Mouse (Mus musculus) spleen, adult 12 weeks (tissue): Measurements from ENCODE around the gene Gm44502.

Experiments
- DNase-seq: peaks from one replicate; pipeline ENCODE4 v3.0.0; 2022; ENCODE audit warnings: low spot score

Gene Gm44502

DNA sequence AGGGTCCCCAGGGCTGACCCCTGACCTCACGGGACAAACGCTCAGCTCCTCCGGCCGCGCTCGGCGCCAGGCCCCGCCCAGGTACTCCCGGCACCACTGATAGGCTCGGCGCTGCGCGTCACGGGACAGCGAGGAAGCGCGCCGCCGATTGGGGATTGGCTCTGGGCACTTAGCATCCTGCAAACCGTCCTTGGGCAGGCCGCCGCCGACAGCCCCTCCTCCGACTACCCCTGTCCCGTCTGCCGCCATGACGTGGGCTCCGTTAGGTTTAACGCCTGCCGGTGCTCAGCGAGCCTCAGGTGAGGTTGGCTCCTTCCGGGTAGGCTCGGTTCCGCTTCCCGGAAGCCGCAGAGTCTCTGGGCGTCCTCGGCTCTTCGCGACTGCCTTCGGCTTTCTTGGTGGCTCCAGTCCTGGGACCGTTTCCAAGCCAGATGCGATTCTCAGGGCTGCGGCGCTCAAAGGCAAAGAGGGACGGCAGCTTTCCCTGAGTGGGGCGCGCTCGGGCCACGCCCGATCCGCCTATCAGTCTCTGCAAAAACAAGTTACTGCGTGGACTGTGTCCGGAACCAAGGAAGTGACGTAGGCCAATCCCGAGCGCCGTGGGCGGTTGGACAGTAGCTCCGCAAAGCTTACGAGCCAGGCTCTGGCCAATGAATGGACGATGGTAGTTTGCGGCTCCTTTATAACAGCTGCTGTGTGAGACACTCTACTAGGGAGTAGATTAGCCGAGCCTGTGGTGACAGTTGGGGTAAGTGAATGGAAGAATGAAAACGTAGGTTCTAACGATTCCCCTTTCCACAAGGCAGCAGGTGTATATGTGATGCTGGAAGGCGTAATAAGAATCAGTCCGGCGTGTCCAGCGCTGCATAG lies at the start of gene Gm44502, which contains the start of the genes C730034F03Rik and Chkb:
Gm44502 (minus strand) TSS at position 345 of the 870 bp plus-strand sequence.
C730034F03Rik (plus strand) TSS at position 238 of the 870 bp plus-strand sequence.
Chkb (minus strand) TSS at position 557 of the 870 bp plus-strand sequence.
- peak; percentile 89 for DNase-seq

DNA sequence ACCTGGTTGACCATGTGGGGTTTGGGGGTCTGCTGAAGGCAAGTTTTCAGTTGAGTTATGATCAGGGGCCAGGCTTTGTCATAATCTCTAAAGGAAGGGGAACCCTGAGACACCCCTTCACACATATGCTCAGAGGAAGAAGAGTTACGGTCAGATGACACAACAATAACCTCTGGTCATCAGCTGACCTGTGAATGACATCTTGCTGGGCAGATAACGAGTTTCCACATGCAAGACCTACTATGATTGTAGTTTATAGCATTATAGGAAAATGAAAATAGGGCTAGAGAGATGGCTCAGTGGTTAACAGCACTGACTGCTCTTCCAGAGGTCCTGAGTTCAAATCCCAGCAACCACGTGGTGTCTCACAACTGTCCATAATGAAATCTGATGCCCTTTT lies 49.1 kb upstream of the Gm44502 start:
- no peak for DNase-seq

DNA sequence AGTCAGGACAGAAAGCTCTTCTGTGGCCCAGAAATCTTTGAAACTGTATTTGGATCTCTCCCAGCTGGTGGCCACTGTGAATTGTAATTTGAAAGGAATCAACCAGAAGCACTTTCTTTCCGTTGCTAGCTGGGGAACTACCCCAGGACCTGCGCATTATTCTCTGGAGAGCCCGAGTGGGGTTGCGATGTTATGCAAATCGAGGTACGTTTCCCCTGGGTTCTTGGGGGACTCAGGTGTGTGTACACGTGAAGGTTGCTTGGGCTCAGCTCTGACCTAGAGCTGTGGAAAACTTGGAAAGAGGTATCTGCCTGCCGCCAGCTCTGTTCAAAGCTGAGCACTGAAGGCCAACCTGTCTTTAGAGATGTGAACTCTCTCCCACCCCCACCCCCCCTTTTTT lies 48.3 kb upstream of the Gm44502 start:
- no peak for DNase-seq

DNA sequence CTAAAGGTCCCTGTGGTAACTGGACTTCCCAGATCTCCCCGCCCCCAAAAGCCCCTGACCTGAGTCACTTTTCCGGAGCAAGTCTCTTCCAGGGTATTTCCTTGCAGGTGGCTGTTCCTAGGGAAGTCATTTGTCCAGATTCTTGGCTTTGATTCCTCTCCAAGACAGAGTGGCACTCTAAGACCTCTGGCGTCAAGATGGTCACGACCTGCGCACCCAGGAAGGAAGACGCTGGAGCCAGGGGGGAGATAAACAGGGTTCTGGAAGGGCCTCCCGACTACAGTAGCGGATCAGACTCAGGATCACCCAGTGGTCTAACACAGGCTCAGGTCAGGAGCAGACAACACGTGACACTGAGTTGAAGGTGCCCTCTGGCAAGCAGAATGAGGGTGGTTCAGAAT lies 47.6 kb upstream of the Gm44502 start, which contains the start of gene Arsa:
Arsa (minus strand) TSS at position 335 of the 401 bp plus-strand sequence.
- DNase-seq, result no peak

DNA sequence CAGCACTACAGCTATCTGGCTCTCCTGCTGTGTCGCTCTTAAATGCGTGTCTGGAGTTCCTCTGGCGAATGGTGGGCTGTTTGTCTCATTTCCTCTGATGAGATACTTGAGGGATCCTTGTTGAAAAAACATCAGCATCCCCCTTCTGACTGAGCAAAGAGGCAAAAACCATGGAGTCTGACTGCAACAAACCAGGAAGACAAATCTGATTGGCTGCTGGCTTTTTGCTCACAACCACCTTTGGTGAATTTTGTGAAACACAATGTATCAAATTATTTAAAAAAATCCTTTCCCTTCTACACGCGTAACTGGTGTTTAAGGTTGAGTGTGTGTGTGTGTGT lies 46.9 kb upstream of the Gm44502 start:
- DNase-seq, result no peak

DNA sequence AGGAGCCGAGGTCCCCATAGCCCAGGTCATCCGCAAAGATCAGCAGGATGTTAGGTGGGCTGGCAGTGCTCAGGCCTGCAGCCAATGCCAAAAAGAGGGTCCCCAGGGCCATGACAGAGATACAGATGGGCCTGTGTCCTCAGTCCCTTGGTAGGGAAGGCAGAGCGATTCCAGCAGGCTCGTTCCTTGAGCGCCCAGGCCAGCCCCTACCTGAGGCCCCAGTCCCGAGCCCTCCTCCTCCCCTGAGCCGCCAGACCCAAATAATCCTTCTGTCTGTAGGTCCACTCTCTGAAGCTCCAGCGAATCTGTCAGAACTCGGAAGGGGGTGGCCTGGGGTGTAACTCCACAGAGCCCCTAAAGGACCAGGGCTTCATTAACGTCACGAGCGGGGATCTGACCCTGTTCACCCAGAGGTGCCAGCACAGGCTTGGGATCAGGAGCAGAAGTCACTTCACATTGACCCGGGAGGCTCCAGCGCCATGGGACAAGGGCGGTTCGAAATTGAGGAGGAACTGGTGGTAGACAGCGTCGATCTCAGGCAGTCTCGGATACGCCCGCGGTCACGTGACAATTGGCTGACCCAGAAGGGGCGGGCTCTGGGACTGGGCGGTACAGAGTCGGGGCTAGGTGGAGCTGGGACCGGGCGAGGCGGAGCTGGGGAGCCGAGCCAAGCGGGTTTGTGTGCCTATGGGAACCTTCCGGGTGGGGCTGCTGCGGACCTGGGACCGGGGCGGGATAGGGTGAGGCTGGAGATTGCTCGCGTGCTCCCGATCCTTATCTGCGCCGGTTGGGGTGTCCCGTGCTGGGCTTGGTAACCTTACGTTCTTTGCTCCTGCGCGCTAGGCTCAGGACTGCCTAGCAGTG lies 46.3 kb upstream of the Gm44502 start:
- DNase-seq, result peak; percentile 85

DNA sequence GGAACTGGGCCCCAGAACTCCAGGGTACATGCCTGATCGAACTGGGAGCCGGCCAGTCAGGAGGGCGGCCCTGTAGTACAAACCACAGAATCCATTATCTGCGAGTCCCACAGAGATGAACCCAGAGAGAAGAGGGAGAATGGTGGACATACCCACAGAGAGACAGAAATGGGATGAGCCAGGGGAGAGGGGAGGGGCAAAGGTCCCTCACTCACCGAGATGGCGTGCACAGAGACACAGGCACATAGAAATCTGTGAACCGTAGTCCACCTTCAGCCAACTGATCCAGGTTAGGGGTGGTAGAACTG lies 45.8 kb upstream of the Gm44502 start:
- DNase-seq, result no peak

DNA sequence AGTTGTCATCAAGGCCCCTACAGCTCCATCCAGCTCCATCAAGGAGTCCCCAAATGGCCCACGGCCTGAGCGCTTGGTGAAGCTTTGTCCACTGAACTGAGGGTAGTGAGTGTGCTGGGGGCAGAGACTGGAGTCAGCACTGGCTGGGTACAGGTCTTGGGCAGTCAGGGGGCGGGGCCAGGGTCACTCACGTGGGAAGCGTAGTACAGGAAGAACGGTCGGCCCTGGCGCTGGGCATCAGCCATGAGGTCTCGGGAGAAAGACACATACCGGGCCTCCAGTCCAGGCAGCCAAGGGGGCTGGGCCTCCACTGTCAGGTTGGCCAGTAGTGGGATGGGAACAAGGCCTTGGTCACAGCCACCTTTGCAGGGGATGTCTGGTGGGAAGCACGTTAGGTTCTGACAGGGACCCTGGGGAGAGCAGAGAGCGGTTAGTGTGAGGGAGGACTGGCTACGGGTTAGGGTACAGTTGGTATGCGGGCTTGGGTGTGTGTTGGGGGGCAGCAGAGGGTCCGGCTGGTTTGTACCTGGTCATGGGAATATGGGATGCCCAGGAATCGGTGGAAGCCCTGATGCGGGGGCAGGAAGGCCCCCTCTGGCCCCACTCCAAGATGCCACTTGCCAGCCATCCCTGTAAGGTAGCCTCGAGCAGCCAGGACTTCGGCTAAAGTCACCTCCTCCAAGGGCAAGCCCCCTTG lies 45.2 kb upstream of the Gm44502 start:
- DNase-seq, result no peak

DNA sequence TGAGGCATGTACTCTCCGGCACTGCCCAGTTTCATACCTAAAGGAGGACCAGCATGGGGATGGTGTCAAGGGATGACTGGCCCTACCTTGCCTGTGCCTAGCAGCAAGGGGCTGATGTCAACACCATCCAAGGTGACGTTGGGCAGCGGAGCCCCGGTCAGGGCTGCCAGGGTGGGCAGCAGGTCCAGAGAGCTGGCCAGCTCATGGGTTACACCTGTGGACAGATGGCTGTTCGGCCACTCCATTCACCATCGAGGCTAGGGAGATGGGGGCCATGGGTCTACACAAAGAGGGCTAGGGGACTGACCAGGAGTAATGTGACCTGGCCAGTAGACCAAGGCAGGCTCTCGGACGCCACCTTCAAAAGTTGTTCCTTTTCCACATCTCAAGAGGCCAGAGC lies 44.4 kb upstream of the Gm44502 start:
- DNase-seq, result no peak

DNA sequence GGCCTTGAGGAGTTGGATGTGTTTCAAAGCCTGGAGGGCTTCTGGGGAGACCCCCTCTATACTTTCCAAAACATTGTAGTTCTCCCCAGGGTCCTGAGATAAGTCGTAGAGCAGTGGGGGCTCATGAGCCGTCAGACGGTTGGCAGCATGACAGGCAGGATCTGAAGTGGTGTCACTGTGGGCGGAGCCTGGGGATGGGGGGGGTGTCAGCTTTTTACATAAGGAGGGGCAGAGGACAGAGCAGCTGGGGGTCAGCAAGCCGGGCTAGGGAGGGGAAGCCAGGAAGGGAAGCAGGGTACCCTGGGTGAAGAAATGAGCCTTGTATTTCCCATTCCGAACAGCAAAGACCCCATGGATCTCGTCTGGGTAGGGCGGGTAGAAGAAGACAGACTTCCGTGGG lies 43.9 kb upstream of the Gm44502 start:
- DNase-seq, result no peak

DNA sequence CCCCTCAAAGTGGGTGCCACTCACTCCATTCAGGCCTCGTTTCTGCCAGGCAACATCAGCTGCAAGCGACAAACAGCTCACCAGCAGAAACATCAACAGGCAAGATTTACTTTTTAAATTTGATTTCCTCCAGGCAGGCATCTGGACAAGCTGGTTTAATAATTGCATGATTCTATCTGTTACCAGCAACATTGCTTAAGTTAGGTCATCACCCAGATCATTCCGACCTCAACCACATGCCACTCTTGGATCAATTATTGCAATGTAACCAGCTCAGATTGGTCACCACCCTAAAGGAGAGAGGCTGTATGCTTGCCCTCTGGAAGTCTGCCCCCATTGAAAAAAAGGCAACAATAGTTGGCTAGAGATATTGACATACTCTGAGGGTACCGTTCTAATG lies 42.0 kb upstream of the Gm44502 start:
- DNase-seq, result no peak

DNA sequence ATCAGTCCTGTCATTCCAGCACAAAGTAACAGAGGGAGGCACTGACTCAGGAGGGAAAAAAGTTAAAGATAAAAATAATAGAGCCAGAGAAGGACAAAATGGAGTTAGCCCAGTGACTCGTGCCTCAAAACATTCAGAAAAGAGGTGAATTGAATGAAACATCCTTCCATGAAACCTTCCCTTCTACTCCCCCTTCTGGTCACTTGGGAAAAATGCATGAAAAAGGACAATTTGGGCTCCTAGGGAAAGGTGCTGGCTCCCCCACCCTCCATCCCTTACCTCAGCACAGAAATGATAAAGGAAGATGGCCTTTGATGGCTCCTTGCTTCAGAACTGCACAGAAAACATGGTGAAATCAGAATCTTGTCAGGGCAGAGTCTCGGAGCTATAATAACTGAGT lies 39.1 kb upstream of the Gm44502 start:
- DNase-seq, result no peak

DNA sequence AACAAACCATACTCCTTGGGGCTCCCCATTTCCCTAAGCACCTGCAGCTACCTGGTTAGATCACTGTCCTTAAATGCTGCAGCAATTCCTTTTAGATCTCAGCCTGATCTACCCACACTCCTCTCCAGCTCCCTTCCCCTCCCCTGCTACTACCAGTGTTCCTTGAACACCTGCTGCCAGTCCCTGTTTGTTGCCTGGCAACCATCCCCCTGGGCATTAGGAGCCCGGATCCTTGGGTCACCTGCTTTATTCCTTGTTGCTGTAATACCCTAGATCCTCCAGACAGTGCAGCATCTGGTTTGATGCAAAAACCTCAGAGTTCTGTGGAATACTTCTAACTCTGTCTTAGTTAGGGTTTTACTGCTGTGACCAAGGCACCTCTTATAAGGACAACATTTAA lies 35.6 kb upstream of the Gm44502 start:
- no peak for DNase-seq

DNA sequence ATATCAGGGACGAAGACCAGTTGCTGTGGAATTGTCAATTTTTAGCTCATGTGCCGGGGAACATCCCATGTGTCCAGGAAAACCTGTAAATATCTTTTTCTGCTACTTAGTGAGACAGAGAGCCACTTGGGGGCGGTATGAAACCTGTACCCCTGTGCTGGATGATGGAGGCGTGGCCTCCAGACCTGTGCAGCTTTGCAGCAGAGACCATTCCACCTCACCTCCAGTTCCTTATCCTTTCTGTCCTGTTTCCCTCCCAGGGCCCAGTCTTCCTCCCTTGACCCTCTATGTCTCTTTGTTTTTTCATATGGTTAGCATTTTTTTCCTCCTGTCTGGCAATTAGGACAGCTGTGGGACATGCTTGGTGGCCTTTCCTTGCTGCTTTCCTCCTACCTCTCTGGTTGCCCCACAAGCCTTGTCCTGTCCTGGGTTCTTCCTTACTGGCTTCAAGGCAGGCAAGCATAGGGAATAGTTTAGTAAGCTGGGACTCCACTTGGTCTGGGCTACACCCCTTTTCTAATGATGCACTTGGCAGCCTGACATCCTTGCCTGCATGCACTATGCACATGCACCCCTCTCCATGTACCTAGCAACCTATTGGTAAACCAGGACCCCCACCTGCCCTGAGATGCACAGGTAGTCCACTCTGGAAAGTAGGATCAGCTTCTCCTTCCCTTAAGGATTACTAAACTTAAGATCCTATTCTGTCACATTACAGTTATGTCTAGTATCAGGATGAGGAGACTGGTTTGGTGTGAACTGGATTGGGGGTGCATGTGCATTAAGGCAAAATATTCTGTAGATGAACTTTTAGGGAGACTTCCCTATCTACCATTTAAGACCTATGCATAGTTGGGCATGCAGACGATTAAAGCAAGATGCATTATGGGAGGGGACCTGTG lies 34.1 kb upstream of the Gm44502 start:
- no peak for DNase-seq

DNA sequence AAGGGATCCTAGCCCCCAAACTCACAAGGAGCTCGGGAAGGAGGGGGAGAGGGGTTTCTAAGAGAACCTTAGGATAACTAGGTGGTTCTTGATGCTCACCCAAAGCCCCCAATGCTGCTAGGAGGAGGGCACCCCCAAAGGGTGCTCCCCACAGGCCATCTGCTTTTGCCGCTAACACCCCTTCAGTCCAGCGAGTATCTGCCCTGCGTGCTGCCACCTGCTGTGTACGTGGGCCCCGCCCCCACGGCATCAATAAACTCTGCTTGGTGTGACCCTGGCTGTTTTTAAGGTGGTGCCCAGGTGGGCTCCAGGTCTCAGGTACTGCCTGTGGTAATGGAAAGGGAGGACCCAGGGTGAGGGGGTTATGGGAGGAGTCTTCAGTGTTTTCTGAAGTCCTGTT lies 32.7 kb upstream of the Gm44502 start:
- no peak for DNase-seq

DNA sequence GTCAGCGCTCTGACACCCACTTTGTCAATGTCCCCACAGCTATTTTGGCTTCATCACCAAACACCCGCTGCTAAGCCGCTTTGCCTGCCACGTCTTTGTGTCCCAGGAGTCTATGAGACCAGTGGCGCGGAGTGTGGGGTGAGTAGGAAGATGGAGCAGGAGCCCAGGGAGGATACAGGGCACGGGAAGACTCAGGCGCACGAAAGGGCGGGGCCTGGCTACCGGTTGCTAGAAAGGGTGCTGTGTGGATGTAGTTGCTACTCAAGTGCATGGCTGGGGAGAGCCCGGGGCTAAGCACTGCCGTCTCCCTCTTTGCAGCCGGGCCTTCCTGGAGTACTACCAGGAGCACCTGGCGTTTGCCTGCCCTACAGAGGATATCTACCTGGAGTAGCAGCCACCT lies 31.8 kb upstream of the Gm44502 start:
- no peak for DNase-seq

DNA sequence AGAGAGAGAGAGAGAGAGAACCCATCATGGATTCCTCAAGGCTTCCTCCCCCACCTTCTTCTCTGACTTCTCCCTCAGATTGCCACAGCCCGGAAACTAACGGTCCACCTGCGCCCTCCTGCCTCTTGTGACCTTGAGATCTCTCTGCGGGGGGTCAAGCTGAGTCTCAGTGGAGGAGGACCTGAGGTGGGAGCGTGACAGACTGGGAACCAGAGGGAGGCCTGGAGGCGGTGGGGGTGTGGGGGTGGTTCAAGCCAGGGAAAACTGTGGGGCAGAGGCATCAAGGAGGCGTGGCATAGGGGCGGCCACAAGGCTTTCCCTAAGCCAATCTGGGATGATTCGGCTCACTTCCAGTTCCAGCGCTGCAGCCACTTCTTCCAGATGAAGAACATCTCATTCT lies 30.8 kb upstream of the Gm44502 start:
- DNase-seq, result no peak

DNA sequence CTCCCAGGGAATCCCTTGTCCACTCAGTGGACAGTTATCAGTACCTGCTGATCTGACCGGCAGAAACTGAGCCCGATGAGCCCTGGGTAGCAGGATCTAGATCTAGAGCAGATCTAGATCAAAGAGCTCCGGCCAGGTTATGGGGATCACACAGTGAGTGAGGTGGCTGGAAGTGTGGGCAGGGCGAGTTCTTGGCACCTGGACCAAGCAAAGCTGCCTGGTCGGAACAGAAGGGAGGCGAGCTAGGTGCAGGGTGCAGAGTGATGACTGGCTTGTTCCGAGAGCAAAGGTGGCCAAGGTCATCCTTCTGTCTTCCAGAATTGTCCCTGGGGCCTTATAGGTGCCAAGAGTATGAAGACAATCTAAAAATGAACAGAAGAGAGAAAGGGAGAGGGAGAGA lies 30.3 kb upstream of the Gm44502 start:
- no peak for DNase-seq

DNA sequence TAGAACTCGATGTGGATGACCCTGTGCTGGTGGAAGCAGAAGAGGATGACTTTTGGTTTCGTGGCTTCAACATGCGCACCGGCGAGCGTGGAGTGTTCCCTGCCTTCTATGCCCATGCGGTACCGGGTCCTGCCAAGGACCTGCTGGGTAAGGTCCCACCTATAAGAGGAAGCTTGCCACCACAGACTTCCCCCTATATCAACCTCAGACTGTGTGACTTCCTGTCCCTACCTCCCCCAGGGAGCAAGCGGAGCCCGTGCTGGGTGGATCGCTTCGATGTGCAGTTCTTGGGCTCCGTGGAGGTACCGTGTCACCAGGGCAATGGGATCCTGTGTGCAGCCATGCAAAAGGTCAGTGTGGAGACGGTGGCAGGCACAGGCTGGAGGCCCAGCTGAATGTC lies 29.4 kb upstream of the Gm44502 start:
- DNase-seq, result no peak

DNA sequence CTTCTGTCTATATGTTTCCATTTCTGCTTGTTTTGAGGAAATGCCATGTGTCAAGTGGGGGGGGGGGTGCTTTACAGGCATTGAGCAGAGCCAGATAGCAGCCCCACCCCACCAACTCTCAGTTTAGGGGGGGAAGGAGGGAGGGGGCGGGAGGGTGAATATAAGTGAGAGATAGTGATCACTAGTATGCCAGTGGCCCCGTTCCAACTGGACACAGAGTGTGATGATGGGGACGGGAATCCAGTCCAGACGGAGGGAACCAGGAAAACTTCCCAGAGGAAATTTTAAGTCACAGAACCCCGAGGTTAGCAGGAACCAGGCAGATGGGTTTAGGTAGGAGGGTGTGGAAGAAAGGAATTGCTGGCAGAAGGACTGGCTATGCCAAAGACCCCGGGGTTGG lies 26.1 kb upstream of the Gm44502 start:
- DNase-seq, result no peak

DNA sequence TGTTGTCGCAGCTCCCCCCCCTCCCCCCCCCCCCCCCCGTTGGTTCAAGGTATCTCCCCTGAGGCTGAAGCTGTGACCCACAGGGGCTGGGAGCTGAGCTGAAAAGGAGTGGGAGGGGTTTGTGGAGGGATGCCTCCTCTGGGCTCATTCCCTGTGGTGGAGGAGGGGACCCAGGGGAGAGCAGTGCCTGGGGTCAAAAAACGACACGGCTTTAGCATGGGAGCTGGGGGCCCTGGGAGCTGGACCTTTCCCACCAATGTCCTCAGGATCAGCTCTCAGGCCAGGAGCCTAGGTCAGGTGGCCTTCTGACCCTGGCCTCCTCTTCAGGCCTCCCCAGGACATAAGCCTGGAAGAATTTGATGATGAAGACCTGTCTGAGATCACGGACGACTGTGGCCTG lies 25.4 kb upstream of the Gm44502 start:
- DNase-seq, result no peak
